Mouse (Mus musculus) ES-CJ7 (cell line): ENCODE measurements at regions not wholly inside any gene's neighbourhood (a gene's known extent, or its start where the extent isn't known, plus 50 kb on each side); places are given as distances from the start of the nearest gene placed in this dataset.

Source experiments
- DNase-seq: peaks from one replicate; pipeline ENCODE4 v3.0.0; 2011; ENCODE audit warnings: low read depth, low spot score

GRCm38 (mm10) chr4:22131751-22132736 lies 200.9 kb downstream of the Faxc start:
- DNase-seq = peak; percentile 80

DNA sequence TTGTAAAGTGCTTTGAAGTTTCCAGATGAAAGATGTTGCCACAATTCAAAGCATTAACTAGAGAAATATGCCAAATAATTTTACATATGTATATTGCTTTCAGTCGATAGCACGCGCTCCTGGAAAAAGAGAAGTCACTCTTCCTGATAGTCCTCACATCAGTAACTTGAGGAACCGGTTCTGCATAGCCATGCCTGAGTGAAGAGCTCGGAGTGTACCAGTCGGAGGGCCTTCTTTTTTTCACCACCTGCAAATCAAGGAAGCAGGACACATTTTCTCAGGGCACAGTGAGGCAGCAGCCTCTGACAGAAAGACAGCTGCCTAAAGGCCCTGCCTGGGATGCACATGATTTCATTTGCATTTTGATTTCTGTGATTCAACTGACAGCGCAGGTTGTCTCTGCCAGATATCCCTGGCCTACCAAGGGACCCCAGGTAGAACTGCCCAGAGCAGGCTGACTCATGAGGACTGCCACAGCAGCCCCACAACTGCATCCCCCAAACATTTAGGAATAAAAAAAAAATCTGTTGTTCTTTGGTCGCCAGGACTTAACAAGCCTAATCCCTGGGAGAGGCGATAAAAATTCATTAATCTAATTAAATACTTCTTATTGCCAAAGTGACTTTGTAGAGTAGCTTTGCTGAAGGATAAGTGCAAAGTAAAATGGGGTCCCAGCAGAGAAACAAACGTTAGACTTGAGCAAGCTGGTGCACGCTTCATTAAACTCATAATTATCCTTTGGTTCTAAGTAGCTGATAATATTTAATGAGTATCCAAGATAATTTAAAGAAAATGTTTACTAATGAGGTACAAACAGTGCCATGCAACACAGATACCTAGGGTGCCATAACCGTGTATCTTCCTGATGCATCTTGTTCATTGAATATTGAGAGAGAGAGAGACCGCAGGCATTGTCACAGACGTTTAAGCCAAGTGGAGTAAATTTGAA lies 202.7 kb downstream of the Faxc start:
- DNase-seq = no peak

DNA sequence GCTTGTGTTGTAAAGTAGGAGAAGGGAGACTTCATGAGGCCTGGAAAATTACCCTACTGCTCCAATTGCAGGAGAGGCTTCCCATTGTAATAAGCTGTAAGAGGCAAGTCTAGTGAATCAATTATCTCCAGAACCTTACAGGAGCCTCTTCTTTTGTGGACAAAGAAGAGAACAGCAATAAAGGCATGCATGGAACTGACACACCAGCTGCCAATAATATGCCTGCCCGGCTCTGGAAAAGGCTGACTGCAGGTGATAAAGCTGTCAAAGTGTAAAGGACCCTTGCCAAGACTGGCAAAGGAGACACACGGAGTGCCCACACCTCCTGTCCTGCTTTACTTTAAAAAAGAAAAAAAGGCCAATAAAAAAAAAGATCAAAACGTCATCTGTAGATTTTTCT lies 209.0 kb downstream of the Faxc start:
- no peak for DNase-seq

DNA sequence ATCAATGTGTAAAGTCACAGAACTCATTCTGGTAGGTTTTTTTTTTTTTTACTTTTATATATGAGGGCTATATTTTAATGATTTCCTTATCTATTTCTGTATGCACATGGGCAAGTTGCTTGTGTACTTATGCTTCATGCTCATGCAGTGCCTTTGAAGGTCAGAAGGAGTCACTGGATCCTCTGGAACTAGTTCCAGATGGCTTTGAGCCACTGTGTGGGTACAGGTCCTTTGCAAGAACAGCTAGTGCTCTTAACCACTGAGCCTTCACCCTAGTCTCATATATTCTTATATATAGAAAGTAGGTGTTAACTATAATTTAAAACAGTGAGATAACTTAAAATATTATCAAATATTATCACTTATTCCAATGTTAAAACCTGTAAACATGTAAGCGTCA lies 212.4 kb downstream of the Faxc start:
- no peak for DNase-seq

- peak; percentile 91 for DNase-seq
Measured at GRCm38 (mm10) chr4:22144834-22145233, 212.5 kb upstream of the Fbxl4 start.

GRCm38 (mm10) chr4:22146648-22147409 lies 210.5 kb upstream of the Fbxl4 start:
- DNase-seq = no peak

DNA sequence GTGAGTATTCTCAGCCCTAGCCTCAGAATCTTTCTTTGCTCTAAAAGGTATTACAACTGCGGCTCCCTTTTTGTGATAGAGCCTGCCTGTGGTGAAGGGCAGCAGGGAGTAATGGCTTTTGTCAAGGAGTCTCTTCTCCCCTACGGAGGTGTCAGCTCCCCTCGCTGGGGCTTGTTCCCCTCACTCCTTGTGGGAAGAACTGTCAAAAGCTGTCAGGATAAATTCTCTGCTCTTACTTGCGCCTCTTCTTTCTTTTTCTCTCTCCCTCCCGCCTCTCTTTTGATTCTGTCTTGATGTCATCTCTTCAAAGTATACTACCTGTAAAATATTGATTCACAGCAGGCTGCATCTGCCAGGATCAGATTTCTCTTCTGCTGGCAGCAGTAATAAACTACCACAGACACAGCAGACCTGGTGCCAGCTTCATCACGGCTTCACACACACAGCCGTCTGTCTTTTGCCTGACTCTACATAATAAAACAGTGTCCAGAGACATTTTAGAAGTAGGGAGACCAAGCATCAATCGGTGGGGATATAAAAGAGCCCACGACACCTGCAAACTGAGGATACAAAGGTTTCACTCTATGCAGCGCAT lies 205.3 kb upstream of the Fbxl4 start:
- no peak for DNase-seq

DNA sequence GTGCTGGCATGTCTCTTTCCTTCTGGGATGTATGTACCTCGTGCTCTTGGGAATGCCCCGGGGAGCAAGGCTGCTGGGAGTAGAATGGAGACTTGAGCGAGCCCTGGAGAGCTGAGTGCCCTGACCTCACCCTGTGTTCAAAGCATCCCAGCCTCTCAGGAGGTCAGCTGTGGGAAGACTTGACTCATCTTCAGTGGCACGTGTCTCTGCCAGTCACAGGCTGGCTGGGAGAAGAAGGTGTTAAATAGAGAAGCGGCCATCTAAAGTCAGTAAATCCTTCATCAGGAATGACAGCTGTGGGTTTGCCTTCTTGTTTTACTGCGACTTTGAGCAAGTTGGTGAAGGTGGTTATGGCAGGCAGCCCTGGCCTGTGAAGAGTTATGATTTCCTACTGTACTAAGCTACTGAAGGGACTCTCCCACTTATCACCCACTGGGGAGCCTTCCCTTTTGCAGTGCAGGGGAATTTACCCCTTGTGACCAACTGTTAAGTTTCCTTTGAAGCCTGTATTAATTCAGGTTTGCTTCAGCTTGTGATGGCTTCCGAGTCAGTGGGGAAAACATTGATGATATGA lies 204.3 kb upstream of the Fbxl4 start:
- DNase-seq = no peak

DNA sequence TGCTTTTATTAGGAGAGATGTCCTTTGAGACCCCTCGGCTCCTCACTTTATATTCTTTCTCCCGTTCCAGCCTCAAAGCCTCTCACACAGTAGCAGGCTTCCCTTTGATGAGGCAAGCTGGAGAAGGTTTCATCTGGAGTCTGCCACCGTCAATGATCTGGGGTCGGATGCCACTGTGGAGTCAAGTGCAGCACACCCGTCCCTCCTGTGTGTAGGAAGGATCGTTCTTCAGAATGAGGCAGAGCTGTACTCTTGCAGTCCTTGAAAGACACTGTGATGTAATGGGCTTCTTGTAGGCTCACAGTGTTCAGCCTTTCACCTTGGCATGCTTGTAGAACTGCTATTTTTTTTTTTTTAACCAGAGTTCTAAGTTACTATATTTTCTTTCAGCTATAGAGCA lies 203.7 kb upstream of the Fbxl4 start:
- no peak for DNase-seq

DNA sequence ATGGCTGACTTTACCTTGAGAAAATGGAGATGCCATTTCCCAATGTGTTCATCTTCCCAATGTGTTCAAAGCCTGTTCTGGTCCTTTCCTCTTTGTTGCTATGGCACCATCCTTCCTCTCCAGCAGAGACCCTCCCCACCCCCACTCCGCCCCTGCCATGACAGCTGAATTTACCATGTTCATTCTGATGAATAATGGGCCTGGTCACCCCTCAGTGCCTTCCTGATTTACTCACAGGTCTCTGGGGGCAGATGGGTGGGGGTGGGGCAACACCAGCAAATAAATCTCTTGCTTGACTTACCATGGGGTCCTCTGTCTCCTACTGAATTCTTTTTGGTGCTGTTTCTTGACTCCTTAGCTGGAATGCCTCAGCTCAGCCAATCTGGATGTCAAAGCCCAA lies 170.9 kb upstream of the Fbxl4 start:
- no peak for DNase-seq

DNA sequence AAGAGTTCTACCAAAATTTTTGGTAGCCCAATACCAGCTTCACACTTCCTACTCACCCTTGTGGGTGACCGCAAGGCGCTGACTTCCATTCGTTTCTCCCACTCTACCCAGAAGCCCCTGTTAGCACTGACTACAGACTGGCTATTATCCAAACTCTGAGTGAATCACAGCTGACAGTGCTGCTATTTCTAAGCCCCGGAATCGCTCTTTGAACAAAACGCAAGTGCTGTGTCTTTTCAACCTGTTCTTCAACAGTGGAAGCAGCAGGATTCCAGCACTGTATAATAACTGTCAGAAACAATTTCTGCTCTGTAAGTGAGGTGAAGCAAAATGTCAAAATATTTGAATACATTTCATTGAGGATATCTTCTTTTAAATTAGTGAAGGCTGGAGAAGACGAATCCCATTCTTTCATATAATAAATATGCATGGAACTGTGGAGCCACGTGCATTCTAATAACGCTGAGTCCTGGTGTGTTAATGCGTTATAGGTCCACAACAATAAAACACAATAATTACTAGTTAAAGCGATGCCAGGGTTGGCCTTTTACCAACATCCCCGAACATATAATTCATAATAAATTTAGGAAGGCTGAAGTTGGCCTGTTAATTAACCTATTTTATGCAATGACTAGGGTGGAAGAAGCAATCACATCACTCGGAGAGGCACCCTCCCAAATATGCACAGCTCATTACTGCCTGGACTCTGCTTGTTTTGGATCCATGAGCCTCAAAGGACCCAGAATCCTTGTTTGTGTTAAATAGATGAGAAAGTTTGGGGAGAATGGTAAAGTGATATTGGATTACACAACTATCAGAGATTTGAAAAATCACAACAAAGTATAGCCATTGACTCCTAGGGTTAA lies 169.0 kb upstream of the Fbxl4 start:
- DNase-seq = no peak

- DNase-seq = no peak
Measured at GRCm38 (mm10) chr4:22196501-22196900, 160.8 kb upstream of the Fbxl4 start.

DNA sequence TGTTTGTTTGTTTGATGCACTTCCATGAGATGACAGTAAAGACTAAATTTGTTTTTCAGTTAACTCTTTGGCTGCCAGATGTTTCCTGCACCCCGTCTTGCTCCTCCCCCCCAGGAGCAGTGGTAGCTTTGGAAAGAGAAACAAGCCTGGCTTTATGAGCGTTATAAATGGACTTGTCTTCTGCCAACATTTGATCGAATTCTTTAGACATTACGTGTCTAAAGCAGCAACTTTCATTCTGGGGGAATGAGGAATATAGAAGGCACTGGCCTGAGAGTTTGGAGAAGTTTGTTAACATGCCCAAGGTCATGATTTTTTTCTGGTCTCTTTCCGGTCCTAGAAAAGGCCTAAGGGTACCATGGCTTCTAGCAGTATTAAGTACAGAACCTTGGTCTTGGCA lies 148.8 kb upstream of the Fbxl4 start:
- DNase-seq = no peak

GRCm38 (mm10) chr4:22237640-22238039 lies 119.7 kb upstream of the Fbxl4 start:
- no peak for DNase-seq

DNA sequence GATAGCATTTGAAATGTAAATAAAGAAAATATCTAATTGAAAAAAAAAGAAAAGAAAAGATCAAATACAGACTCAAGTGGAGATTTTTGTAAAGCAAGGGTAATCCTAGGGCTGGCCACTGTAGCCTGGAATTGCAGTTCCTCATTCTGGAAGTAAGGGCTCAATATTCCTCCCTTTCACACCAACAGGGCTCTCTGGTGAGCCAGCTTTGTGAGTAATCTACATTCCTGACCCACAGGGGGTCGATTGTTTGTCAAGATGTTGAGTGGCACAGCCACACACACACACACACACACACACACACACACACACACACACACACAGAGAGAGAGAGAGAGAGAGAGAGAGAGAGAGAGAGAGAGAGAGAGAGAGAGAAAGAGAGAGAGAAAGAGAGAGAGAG lies 107.1 kb upstream of the Fbxl4 start:
- DNase-seq = peak; percentile 37

DNA sequence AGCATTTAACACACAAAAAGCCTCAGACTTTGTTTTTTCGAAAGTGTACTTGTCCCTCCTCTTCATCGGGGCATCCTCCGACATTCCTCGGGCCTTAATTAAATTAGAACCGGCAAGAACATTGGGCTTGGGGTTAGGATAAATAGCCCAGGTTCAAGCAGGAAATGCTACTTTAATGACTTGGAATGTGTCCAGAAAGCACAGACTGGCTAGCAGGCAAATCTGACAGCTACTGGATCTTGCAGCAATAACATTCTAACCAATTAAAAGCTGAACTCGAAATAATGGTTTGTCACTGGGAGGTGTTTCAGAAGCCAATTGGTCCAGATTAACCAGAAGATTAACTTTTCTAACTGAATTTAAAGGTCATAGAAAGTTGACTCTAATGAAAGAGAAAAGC lies 93.4 kb upstream of the Fbxl4 start:
- DNase-seq = no peak

DNA sequence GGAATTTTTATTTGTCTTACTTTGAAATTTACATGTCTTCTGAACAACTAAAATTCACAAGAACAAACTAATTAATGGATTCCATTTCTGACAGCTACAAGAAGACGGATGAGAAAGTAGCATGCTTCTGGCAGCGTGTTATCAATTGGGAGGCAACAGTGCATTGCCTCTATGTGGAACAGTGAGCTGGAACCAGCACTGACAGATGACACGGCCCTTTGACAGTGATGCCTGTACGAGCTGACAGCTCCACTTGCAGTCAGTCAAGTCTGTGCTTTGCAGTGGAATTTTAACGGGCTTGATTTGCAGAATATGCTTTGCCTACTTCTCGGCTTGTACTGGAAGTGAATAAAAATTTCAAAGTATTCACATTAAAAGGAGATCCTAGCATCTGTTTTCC lies 88.3 kb upstream of the Fbxl4 start:
- DNase-seq = no peak

- DNase-seq = no peak
Measured at GRCm38 (mm10) chr4:22274178-22274577, 83.2 kb upstream of the Fbxl4 start.

- peak; percentile 76 for DNase-seq
Measured at GRCm38 (mm10) chr4:22282536-22283323, 74.6 kb upstream of the Fbxl4 start.
